Mouse (Mus musculus) spleen, adult 2 months (tissue): ENCODE results near the gene Ctss.

Experiments
- CTCF ChIP-seq: fragments of 200-500 bp; IDR thresholded peaks from 2 replicates; pipeline ENCODE4 v1.5.1; 2011; ENCODE audit warnings: mild to moderate bottlenecking, inconsistent platforms; ENCODE audit not compliant: insufficient read depth, insufficient read length, insufficient replicate concordance; ENCODE audit errors: extremely low read depth
- POLR2A ChIP-seq: fragments of 200-500 bp; IDR thresholded peaks from 2 replicates; pipeline ENCODE4 v1.6.1; 2011; ENCODE audit warnings: low read depth, low read length, inconsistent platforms

DNA sequence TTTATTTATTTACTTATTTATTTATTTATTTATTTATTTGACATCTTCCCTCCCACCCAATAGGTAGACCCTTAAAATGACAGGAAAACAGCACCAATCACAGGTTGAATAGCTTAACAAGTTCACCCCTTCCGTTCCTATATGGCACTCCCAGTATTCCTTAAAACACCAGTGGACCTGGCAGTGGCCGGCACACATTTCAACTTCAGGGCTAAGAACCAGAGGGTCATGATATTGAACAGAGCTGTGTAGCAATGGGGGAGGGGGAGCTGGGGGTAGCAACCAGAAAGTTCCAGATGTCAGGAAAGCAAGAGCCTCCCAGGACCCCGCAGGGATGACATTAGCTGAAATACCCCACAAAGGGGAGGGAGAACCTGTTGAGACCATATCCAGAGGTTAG lies 6.5 kb upstream of the Ctss start:
- TF ChIP-seq CTCF: no peak
- TF ChIP-seq POLR2A: no peak
